Mouse (Mus musculus): ENCODE measurements at regions not wholly inside any gene's neighbourhood (a gene's known extent, or its start where the extent isn't known, plus 50 kb on each side); places are given as distances from the start of the nearest gene placed in this dataset.

DNA sequence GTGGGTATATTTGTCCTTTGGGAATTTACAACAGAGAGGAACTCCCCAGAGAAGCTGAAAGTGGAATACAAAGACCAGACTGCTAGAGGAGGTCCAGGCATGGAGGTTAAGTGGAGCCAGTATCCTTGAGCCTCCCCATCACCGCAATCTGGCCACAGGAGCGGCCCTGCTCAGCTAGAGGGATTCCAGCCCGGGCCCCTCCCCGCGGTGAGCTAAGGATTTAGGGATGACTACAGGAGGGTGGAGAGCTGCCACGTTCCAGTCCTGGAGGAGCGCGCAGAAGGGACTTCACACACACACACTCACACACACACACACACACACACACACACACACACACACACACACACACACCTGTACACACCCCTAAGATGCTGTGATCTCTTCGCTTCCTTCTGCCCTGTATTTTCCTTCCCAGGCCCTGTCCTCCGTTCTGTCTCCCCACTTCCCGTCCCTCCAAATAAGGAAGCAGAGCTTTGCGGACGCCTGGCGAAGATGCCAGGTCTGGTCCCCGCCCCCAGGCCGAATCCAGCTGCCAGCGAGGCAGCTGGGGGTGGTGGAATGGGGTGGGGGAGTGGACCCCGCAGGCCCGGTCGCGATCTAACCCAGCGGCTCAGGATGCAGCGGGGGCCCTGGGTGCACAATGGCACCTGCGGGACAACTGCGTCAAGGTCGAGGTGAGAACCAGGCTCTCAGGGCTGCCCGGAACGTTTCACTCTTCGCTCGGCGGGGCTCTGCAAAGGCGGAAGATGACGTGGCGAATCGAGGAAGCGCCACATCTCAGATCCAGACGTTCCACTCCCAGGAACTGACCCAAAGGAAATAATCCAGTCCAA is 105.3 kb upstream of the Mgme1 start:
- H3K27ac ChIP-seq (ENCODE audit: low read depth, low read length) = peak overlapping the region; percentile 93
- H3K9ac ChIP-seq (ENCODE audit: low read depth, low read length) = peak overlapping the region; percentile 72
- ATAC-seq (ENCODE audit: low FRiP score, low TSS enrichment) = peak; percentile 63
- H3K9me3 ChIP-seq (ENCODE audit: control insufficient read depth, low read length) = no peaks in the 10 kb centered on the region
- no peaks in the 10 kb centered on the region for H3K36me3 ChIP-seq (ENCODE audit: control insufficient read depth, insufficient read depth, low read length)
- H3K4me1 ChIP-seq (ENCODE audit: control insufficient read depth, insufficient read depth, low read length) = peaks cover 38% of the 10 kb centered on the region
- H3K27me3 ChIP-seq (ENCODE audit: control insufficient read depth, insufficient read depth, low read length) = no peaks in the 10 kb centered on the region
- peak overlapping the region; percentile 76 for H3K4me3 ChIP-seq (ENCODE audit: low read length)
- peak overlapping the region; percentile 90 for H3K4me2 ChIP-seq (replicated peaks; ENCODE audit: low read depth, low read length)
- under 1% methylated on average over 37 of the region's 37 CpGs for WGBS

DNA sequence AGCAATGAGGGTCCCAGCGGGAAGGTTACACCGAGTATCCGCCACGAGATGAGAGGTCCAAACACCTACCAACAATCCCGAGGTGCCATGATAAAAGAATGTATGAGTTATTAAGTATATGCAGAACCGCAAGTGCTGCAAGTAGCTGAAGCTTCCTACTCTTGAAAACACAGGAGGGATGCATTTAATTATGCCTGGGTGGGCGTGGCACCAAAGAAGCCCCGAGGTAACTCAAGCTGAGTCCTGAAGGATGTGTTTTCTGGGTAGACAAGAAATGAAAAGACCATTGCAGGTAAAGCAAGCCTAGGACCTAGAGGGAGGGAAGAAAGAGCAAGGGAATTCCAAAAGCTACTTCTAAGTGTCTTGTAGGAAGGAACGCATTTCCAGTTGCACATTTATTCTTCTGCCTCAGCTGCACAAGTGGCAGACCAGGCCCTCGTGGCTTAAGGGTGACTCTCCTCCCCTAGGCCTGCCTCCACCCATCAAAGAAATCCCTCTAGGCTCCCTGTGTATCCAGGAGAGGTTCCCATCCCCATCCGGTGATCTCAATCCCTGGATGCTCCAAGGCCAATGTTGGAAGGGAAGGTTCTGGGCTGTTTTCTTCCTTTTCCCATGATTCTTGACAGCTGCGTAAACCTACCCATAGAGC is 104.2 kb upstream of the Mgme1 start:
- Histone ChIP-seq H3K27ac (ENCODE audit: low read depth, low read length) (peak overlapping the region; percentile 93), H3K4me3 (ENCODE audit: low read length) (peak overlapping the region; percentile 76), H3K9ac (ENCODE audit: low read depth, low read length) (peak overlapping the region; percentile 72; the same call in 1 of the 2 replicates), H3K9me3 (ENCODE audit: control insufficient read depth, low read length) (no peaks in the 10 kb centered on the region), H3K27me3 (ENCODE audit: control insufficient read depth, insufficient read depth, low read length) (no peaks in the 10 kb centered on the region), H3K36me3 (ENCODE audit: control insufficient read depth, insufficient read depth, low read length) (no peaks in the 10 kb centered on the region), H3K4me1 (ENCODE audit: control insufficient read depth, insufficient read depth, low read length) (peaks cover 35% of the 10 kb centered on the region), H3K4me2 (replicated peaks; ENCODE audit: low read depth, low read length) (peak overlapping the region; percentile 90)
- no peak for ATAC-seq (ENCODE audit: low FRiP score, low TSS enrichment)
- WGBS = 29% methylated on average over 12 of the region's 12 CpGs

- 36% methylated on average over 4 of the region's 4 CpGs for whole genome bisulfite sequencing
- H3K4me1 ChIP-seq (ENCODE audit: control insufficient read depth, insufficient read depth, low read length) = peaks cover 23% of the 10 kb centered on the region
- no peaks in the 10 kb centered on the region for H3K36me3 ChIP-seq (ENCODE audit: control insufficient read depth, insufficient read depth, low read length)
- no peaks in the 10 kb centered on the region for H3K27me3 ChIP-seq (ENCODE audit: control insufficient read depth, insufficient read depth, low read length)
- peak; percentile 28; the same call in 1 of the 2 replicates for ATAC-seq (ENCODE audit: low FRiP score, low TSS enrichment)
- H3K4me3 ChIP-seq (ENCODE audit: low read length) = no peak overlapping the region
- H3K9ac ChIP-seq (ENCODE audit: low read depth, low read length) = no peak overlapping the region
- no peak overlapping the region for H3K27ac ChIP-seq (ENCODE audit: low read depth, low read length)
- no peaks in the 10 kb centered on the region for H3K9me3 ChIP-seq (ENCODE audit: control insufficient read depth, low read length)
- H3K4me2 ChIP-seq (replicated peaks; ENCODE audit: low read depth, low read length) = no peak overlapping the region
These were observed 100.8 kb upstream of the Mgme1 start for GRCm38 (mm10) chr2:144169576-144170178.

GRCm38 (mm10) chr2:144172100-144172770 is 98.2 kb upstream of the Mgme1 start:
- H3K27me3 ChIP-seq (ENCODE audit: control insufficient read depth, insufficient read depth, low read length) = no peaks in the 10 kb centered on the region
- no peak overlapping the region for H3K27ac ChIP-seq (ENCODE audit: low read depth, low read length)
- 13% methylated on average over 9 of the region's 9 CpGs for WGBS

DNA sequence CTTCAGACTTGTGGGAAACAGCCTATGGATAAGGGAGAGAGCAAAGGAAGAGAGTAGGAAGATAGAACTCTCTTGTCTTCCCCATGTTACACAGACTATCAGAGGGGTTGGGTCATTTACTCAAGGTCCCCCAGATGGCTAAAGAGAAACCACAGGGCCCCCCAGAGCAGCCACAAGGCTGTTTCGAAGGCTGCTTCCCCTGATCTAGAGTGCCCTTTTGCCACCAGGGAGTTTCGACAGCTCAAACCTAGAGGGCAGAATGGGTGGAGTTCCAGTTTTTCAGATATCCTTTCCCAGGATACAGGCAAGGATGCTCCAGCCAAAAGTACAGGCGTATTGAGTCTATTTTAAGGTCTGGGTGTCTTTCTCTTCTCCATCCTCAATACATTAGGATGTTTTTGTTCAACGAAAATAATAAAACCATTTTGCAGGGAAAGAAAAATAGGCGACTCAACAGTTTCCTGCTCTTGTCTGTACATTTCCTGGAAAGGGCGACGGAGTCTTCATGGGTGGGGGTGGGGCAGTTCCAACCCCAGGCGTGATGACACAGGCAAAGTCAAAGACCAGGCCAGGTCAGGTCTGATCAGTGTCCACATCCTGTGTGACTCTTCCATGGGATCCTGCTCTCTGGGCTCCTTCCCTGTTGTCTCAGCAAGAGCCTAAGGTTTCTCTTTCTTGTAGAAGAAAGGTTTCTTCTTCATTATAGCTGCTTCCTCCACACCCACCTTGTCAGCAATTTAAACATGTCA is 96.9 kb upstream of the Mgme1 start:
- Histone ChIP-seq H3K9me3 (ENCODE audit: control insufficient read depth, low read length) (no peaks in the 10 kb centered on the region), H3K4me3 (ENCODE audit: low read length) (no peak overlapping the region), H3K4me1 (ENCODE audit: control insufficient read depth, insufficient read depth, low read length) (peaks cover 20% of the 10 kb centered on the region), H3K27me3 (ENCODE audit: control insufficient read depth, insufficient read depth, low read length) (no peaks in the 10 kb centered on the region), H3K4me2 (replicated peaks; ENCODE audit: low read depth, low read length) (no peak overlapping the region), H3K36me3 (ENCODE audit: control insufficient read depth, insufficient read depth, low read length) (no peaks in the 10 kb centered on the region), H3K27ac (ENCODE audit: low read depth, low read length) (no peak overlapping the region), H3K9ac (ENCODE audit: low read depth, low read length) (no peak overlapping the region)
- WGBS = 77% methylated on average over 8 of the region's 8 CpGs
- no peak for ATAC-seq (ENCODE audit: low FRiP score, low TSS enrichment)

More at GRCm38 (mm10) chr2:144172100-144172770, 98.2 kb upstream of the Mgme1 start:
- peak; percentile 90 for ATAC-seq (ENCODE audit: low FRiP score, low TSS enrichment)
- H3K9me3 ChIP-seq (ENCODE audit: control insufficient read depth, low read length) = no peaks in the 10 kb centered on the region
- H3K4me1 ChIP-seq (ENCODE audit: control insufficient read depth, insufficient read depth, low read length) = peaks cover 20% of the 10 kb centered on the region
- H3K4me3 ChIP-seq (ENCODE audit: low read length) = peak overlapping the region; percentile 29
- H3K4me2 ChIP-seq (replicated peaks; ENCODE audit: low read depth, low read length) = peak overlapping the region; percentile 52
- peak overlapping the region; percentile 42 for H3K9ac ChIP-seq (ENCODE audit: low read depth, low read length)
- H3K36me3 ChIP-seq (ENCODE audit: control insufficient read depth, insufficient read depth, low read length) = no peaks in the 10 kb centered on the region

- H3K9me3 ChIP-seq (ENCODE audit: control insufficient read depth, low read length) = no peaks in the 10 kb centered on the region
- no peak for ATAC-seq (ENCODE audit: low FRiP score, low TSS enrichment)
- no peak overlapping the region for H3K4me3 ChIP-seq (ENCODE audit: low read length)
- H3K9ac ChIP-seq (ENCODE audit: low read depth, low read length) = no peak overlapping the region
- H3K27me3 ChIP-seq (ENCODE audit: control insufficient read depth, insufficient read depth, low read length) = no peaks in the 10 kb centered on the region
- H3K4me1 ChIP-seq (ENCODE audit: control insufficient read depth, insufficient read depth, low read length) = peaks cover 16% of the 10 kb centered on the region
- WGBS = 86% methylated on average over 5 of the region's 5 CpGs
- no peak overlapping the region for H3K27ac ChIP-seq (ENCODE audit: low read depth, low read length)
- H3K36me3 ChIP-seq (ENCODE audit: control insufficient read depth, insufficient read depth, low read length) = no peaks in the 10 kb centered on the region
- H3K4me2 ChIP-seq (replicated peaks; ENCODE audit: low read depth, low read length) = no peak overlapping the region
These were observed 96.0 kb upstream of the Mgme1 start for GRCm38 (mm10) chr2:144174366-144175035.

DNA sequence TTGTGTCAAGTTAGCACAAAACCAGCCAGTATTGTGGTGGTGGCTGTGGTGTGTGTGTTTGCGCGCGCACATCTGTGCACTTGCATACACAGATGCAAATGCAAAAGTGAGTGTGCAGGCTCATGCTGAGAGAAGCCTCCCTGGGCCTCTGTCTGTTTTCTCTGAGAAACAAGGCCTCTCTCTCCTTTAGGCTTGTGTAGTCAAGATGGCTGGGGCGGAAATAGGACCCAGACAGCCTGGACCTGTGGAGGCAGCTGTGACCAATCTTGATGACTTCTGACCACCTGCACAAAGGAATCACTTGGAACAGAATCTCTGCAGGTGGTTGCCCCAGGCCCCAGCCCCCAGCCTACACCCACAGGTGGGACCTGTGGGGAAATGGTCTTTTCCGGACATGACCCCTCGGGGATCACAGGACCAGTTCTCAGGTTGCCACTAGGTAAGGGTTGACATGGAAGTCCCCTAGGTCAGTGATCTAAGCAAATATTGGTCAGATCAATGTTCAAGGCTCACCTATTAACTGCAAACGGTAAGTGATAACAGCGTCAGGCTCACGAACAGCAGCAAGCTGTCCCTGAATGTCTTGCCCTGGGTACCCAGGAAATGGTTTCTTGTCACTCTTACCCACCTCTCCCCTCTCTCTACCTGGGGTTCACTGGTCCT is 93.8 kb upstream of the Mgme1 start:
- H3K27me3 ChIP-seq (ENCODE audit: control insufficient read depth, insufficient read depth, low read length) = no peaks in the 10 kb centered on the region
- H3K4me1 ChIP-seq (ENCODE audit: control insufficient read depth, insufficient read depth, low read length) = 0 out of 2 replicates have a peak, but pooled peaks cover 2% of the 10 kb centered on the region
- ATAC-seq (ENCODE audit: low FRiP score, low TSS enrichment) = no peak
- 85% methylated on average over 9 of the region's 9 CpGs for WGBS
- no peak overlapping the region for H3K9ac ChIP-seq (ENCODE audit: low read depth, low read length)
- H3K4me3 ChIP-seq (ENCODE audit: low read length) = no peak overlapping the region
- H3K36me3 ChIP-seq (ENCODE audit: control insufficient read depth, insufficient read depth, low read length) = no peaks in the 10 kb centered on the region
- H3K9me3 ChIP-seq (ENCODE audit: control insufficient read depth, low read length) = 0 out of 2 replicates have a peak, but pooled peaks cover 2% of the 10 kb centered on the region
- H3K27ac ChIP-seq (ENCODE audit: low read depth, low read length) = no peak overlapping the region
- H3K4me2 ChIP-seq (replicated peaks; ENCODE audit: low read depth, low read length) = no peak overlapping the region
